Mouse (Mus musculus) heart, adult 2 months (tissue): ENCODE results near the gene Prex1.

Experiments
- EP300 ChIP-seq: fragments of 200-500 bp; IDR thresholded peaks from 2 replicates; pipeline ENCODE4 v1.6.1; 2011; ENCODE audit warnings: low read depth, low read length, control low read depth; ENCODE audit not compliant: insufficient read depth
- POLR2A ChIP-seq: fragments of 200-500 bp; IDR thresholded peaks from 2 replicates; pipeline ENCODE4 v1.6.1; 2011; ENCODE audit warnings: mild to moderate bottlenecking, low read depth, low read length, control low read depth; ENCODE audit not compliant: insufficient read depth

- TF ChIP-seq POLR2A (no peak), EP300 (no peak)
Observed at GRCm38 (mm10) chr2:166743504-166743903, 29.9 kb upstream of the Prex1 start.
